Mouse (Mus musculus) stomach, postnatal 0 days (tissue): ENCODE results near the gene Atxn7.

Experiments used
- CTCF ChIP-seq: IDR thresholded peaks from 2 replicates; pipeline ENCODE4 v1.5.1; 2016; ENCODE audit warnings: antibody characterized with exemption, low read depth, mild to moderate bottlenecking, moderate library complexity
- EP300 ChIP-seq: optimal IDR thresholded peaks from 2 replicates; pipeline ENCODE3; 2016; ENCODE audit warnings: antibody characterized with exemption

DNA sequence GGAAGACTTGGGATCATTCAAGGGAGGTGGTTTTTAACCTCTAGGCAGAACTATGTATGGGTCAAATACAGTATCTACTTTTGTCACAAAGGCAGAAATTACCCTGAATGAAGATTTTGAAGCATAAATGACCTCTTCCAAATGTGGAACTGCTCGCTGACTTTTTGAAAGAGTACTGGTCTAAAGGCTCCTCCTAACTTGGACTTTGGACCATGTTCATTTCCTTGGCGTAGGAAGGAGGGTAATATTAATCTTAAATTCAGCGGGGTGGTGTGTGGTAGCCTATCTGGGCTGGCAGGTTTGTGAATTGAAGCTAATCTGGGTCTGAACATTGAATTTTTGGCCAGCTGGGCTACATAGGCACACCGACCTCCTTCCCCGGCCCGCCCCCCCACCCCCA lies 1.2 kb downstream of the Atxn7 start:
- TF ChIP-seq CTCF (no peak), EP300 (no peak)
